Mouse (Mus musculus): ENCODE results near the gene Arl8a. TPM values are rescaled to one million over a fixed set of nuclear protein-coding genes. Genes with fewer than 3 reads are reported as not detected.
"Not testable (repeated sequence)": the region's sequence is repeated elsewhere in the genome, so short reads cannot be mapped to it uniquely, and the experiment has no call there.

The Arl8a gene
- polyA plus RNA-seq, 1 experiment from 2014 or later, result 331 TPM

GRCm38 (mm10) chr1:135175176-135175575, 28.6 kb downstream of the Arl8a start:
- H3K36me3 ChIP-seq, result no peaks in the 10 kb centered on the region
- H3K4me2 ChIP-seq, result no peak overlapping the region
- H3K4me1 ChIP-seq (replicated peaks), result no peaks in the 10 kb centered on the region
- ATAC-seq (ENCODE audit: low read depth), result no peak
- WGBS, result 80% methylated on average over 3 of the region's 3 CpGs
- H3K9ac ChIP-seq, result no peak overlapping the region
- no peak overlapping the region for H3K27ac ChIP-seq (replicated peaks)
- no peak overlapping the region for H3K4me3 ChIP-seq
- no peaks in the 10 kb centered on the region for H3K9me3 ChIP-seq
- no peaks in the 10 kb centered on the region for H3K27me3 ChIP-seq

GRCm38 (mm10) chr1:135177724-135178123, 31.1 kb downstream of the Arl8a start:
- Histone ChIP-seq H3K27me3 (no peaks in the 10 kb centered on the region), H3K9me3 (no peaks in the 10 kb centered on the region), H3K4me2 (no peak overlapping the region), H3K9ac (no peak overlapping the region), H3K27ac (replicated peaks) (no peak overlapping the region), H3K4me3 (no peak overlapping the region), H3K4me1 (replicated peaks) (0 out of 2 replicates have a peak, but pooled peaks cover 6% of the 10 kb centered on the region), H3K36me3 (no peaks in the 10 kb centered on the region)
- WGBS, result 93% methylated on average over 3 of the region's 3 CpGs
- ATAC-seq (ENCODE audit: low read depth), result no peak

GRCm38 (mm10) chr1:135178863-135179262, 32.2 kb downstream of the Arl8a start:
- Histone ChIP-seq H3K36me3 (no peaks in the 10 kb centered on the region), H3K9me3 (no peaks in the 10 kb centered on the region), H3K4me1 (replicated peaks) (0 out of 2 replicates have a peak, but pooled peaks cover 6% of the 10 kb centered on the region), H3K4me2 (no peak overlapping the region), H3K27ac (replicated peaks) (no peak overlapping the region), H3K27me3 (no peaks in the 10 kb centered on the region), H3K4me3 (no peak overlapping the region), H3K9ac (no peak overlapping the region)
- ATAC-seq (ENCODE audit: low read depth), result no peak
- 89% methylated on average over 7 of the region's 7 CpGs for WGBS

GRCm38 (mm10) chr1:135180830-135181229, 34.2 kb downstream of the Arl8a start:
- Histone ChIP-seq H3K4me1 (replicated peaks) (0 out of 2 replicates have a peak, but pooled peaks cover 6% of the 10 kb centered on the region), H3K36me3 (no peaks in the 10 kb centered on the region), H3K4me2 (no peak overlapping the region), H3K9ac (no peak overlapping the region), H3K9me3 (no peaks in the 10 kb centered on the region), H3K4me3 (no peak overlapping the region), H3K27ac (replicated peaks) (no peak overlapping the region), H3K27me3 (no peaks in the 10 kb centered on the region)
- WGBS, result 89% methylated on average over 10 of the region's 10 CpGs
- ATAC-seq (ENCODE audit: low read depth), result no peak

GRCm38 (mm10) chr1:135181275-135181674, 34.7 kb downstream of the Arl8a start:
- Histone ChIP-seq H3K9me3 (no peaks in the 10 kb centered on the region), H3K27ac (replicated peaks) (no peak overlapping the region), H3K4me2 (no peak overlapping the region), H3K4me3 (no peak overlapping the region), H3K27me3 (no peaks in the 10 kb centered on the region), H3K36me3 (no peaks in the 10 kb centered on the region), H3K4me1 (replicated peaks) (0 out of 2 replicates have a peak, but pooled peaks cover 6% of the 10 kb centered on the region), H3K9ac (no peak overlapping the region)
- WGBS, result 80% methylated on average over 4 of the region's 4 CpGs
- ATAC-seq (ENCODE audit: low read depth), result no peak

GRCm38 (mm10) chr1:135181880-135182623, 35.4 kb downstream of the Arl8a start:
- Histone ChIP-seq H3K4me3 (no peak overlapping the region), H3K36me3 (no peaks in the 10 kb centered on the region), H3K4me1 (replicated peaks) (0 out of 2 replicates have a peak, but pooled peaks cover 6% of the 10 kb centered on the region), H3K9me3 (no peaks in the 10 kb centered on the region), H3K4me2 (no peak overlapping the region), H3K27ac (replicated peaks) (no peak overlapping the region), H3K9ac (no peak overlapping the region), H3K27me3 (no peaks in the 10 kb centered on the region)
- 77% methylated on average over 8 of the region's 8 CpGs for WGBS
- ATAC-seq (ENCODE audit: low read depth), result no peak

- ATAC-seq (ENCODE audit: low read depth), result no peak
- whole genome bisulfite sequencing, result 71% methylated on average over 3 of the region's 3 CpGs
- Histone ChIP-seq H3K4me3 (no peak overlapping the region), H3K4me1 (replicated peaks) (0 out of 2 replicates have a peak, but pooled peaks cover 6% of the 10 kb centered on the region), H3K9me3 (no peaks in the 10 kb centered on the region), H3K27ac (replicated peaks) (no peak overlapping the region), H3K9ac (no peak overlapping the region), H3K36me3 (no peaks in the 10 kb centered on the region), H3K27me3 (no peaks in the 10 kb centered on the region), H3K4me2 (no peak overlapping the region)
Observed at GRCm38 (mm10) chr1:135182975-135183374, 36.4 kb downstream of the Arl8a start.

- no peak overlapping the region for H3K4me2 ChIP-seq
- no peak overlapping the region for H3K9ac ChIP-seq
- no peaks in the 10 kb centered on the region for H3K9me3 ChIP-seq
- no peak overlapping the region for H3K27ac ChIP-seq (replicated peaks)
- ATAC-seq (ENCODE audit: low read depth), result no peak
- WGBS, result 79% methylated on average over 3 of the region's 4 CpGs
- H3K4me1 ChIP-seq (replicated peaks), result 0 out of 2 replicates have a peak, but pooled peaks cover 10% of the 10 kb centered on the region
- H3K36me3 ChIP-seq, result no peaks in the 10 kb centered on the region
- H3K4me3 ChIP-seq, result no peak overlapping the region
- H3K27me3 ChIP-seq, result no peaks in the 10 kb centered on the region
Observed at GRCm38 (mm10) chr1:135183448-135183847, 36.8 kb downstream of the Arl8a start.

- Histone ChIP-seq H3K4me1 (replicated peaks) (0 out of 2 replicates have a peak, but pooled peaks cover 10% of the 10 kb centered on the region), H3K4me3 (no peak overlapping the region), H3K9ac (no peak overlapping the region), H3K27me3 (no peaks in the 10 kb centered on the region), H3K4me2 (no peak overlapping the region), H3K27ac (replicated peaks) (no peak overlapping the region), H3K9me3 (no peaks in the 10 kb centered on the region), H3K36me3 (no peaks in the 10 kb centered on the region)
- WGBS, result 76% methylated on average over 11 of the region's 11 CpGs
- no peak for ATAC-seq (ENCODE audit: low read depth)
Observed at GRCm38 (mm10) chr1:135183941-135184570, 37.4 kb downstream of the Arl8a start.

- no peaks in the 10 kb centered on the region for H3K36me3 ChIP-seq
- no peak overlapping the region for H3K9ac ChIP-seq
- no peak overlapping the region for H3K4me2 ChIP-seq
- WGBS, result 35% methylated on average over 5 of the region's 5 CpGs
- H3K9me3 ChIP-seq, result no peaks in the 10 kb centered on the region
- H3K4me1 ChIP-seq (replicated peaks), result 0 out of 2 replicates have a peak, but pooled peaks cover 10% of the 10 kb centered on the region
- no peak overlapping the region for H3K27ac ChIP-seq (replicated peaks)
- H3K4me3 ChIP-seq, result no peak overlapping the region
- H3K27me3 ChIP-seq, result no peaks in the 10 kb centered on the region
- ATAC-seq (ENCODE audit: low read depth), result no peak
Observed at GRCm38 (mm10) chr1:135185936-135186335, 39.3 kb downstream of the Arl8a start.

- 40% methylated on average over 8 of the region's 8 CpGs for WGBS
- Histone ChIP-seq H3K4me1 (replicated peaks) (0 out of 2 replicates have a peak, but pooled peaks cover 10% of the 10 kb centered on the region), H3K4me3 (no peak overlapping the region), H3K27ac (replicated peaks) (no peak overlapping the region), H3K27me3 (no peaks in the 10 kb centered on the region), H3K9me3 (no peaks in the 10 kb centered on the region), H3K36me3 (no peaks in the 10 kb centered on the region), H3K9ac (no peak overlapping the region), H3K4me2 (no peak overlapping the region)
- ATAC-seq (ENCODE audit: low read depth), result no peak
Observed at GRCm38 (mm10) chr1:135186427-135186826, 39.8 kb downstream of the Arl8a start.

- H3K9me3 ChIP-seq; H3K4me2 ChIP-seq; H3K27ac ChIP-seq (replicated peaks); H3K9ac ChIP-seq; H3K4me3 ChIP-seq; H3K36me3 ChIP-seq; H3K4me1 ChIP-seq (replicated peaks); ATAC-seq (ENCODE audit: low read depth); H3K27me3 ChIP-seq: not testable (repeated sequence)
- WGBS, result 48% methylated on average over 2 of the region's 2 CpGs
Observed at GRCm38 (mm10) chr1:135187016-135187415, 40.4 kb downstream of the Arl8a start.

All from neural tube, embryonic 13.5 days (tissue).